Mouse (Mus musculus) T-helper 1 cell (primary cell): ENCODE data around the gene Snx1.

Experiments
- in situ Hi-C: fragments of 300-600 bp; cut with MboI, MseI; formaldehyde crosslinking; loops from one replicate; pipeline ENCODE4 v1.15.1; 2025; ENCODE audit warnings: high pct_unique_total_duplicates

The Snx1 gene

GRCm38 (mm10) chr9:66051493-66051892 is 74.9 kb downstream of the Snx1 start:
- in situ Hi-C loops, result no loop called here

GRCm38 (mm10) chr9:66049931-66050601 is 76.3 kb downstream of the Snx1 start:
- in situ Hi-C loops, result no loop called here

GRCm38 (mm10) chr9:66043241-66043640 is 83.1 kb downstream of the Snx1 start:
- in situ Hi-C loops, result no loop called here

- in situ Hi-C loops, result no loop called here
Observed at GRCm38 (mm10) chr9:66042331-66042730, 84.1 kb downstream of the Snx1 start.

GRCm38 (mm10) chr9:66040801-66041200 is 85.6 kb downstream of the Snx1 start:
- in situ Hi-C loops, result no loop called here

GRCm38 (mm10) chr9:66039290-66039689 is 87.1 kb downstream of the Snx1 start:
- in situ Hi-C loops, result no loop called here

GRCm38 (mm10) chr9:66038581-66038980 is 87.8 kb downstream of the Snx1 start:
- in situ Hi-C loops, result no loop called here
